Mouse (Mus musculus) testis, adult 2 months (tissue): ENCODE results near the gene Ldha.
"Not testable (repeated sequence)": the region's sequence is repeated elsewhere in the genome, so short reads cannot be mapped to it uniquely, and the experiment has no call there.

Source experiments
- CTCF ChIP-seq: fragments of 200-500 bp; IDR thresholded peaks from 2 replicates; pipeline ENCODE4 v1.5.1; 2012; ENCODE audit warnings: low read depth, mild to moderate bottlenecking, inconsistent platforms, low read length, moderate library complexity; ENCODE audit not compliant: control insufficient read depth, insufficient read depth, insufficient replicate concordance
- POLR2A ChIP-seq: fragments of 200-500 bp; IDR thresholded peaks from 2 replicates; pipeline ENCODE4 v1.6.1; 2012; ENCODE audit warnings: low read depth, mild to moderate bottlenecking, inconsistent platforms, low read length, moderate library complexity; ENCODE audit not compliant: control insufficient read depth

DNA sequence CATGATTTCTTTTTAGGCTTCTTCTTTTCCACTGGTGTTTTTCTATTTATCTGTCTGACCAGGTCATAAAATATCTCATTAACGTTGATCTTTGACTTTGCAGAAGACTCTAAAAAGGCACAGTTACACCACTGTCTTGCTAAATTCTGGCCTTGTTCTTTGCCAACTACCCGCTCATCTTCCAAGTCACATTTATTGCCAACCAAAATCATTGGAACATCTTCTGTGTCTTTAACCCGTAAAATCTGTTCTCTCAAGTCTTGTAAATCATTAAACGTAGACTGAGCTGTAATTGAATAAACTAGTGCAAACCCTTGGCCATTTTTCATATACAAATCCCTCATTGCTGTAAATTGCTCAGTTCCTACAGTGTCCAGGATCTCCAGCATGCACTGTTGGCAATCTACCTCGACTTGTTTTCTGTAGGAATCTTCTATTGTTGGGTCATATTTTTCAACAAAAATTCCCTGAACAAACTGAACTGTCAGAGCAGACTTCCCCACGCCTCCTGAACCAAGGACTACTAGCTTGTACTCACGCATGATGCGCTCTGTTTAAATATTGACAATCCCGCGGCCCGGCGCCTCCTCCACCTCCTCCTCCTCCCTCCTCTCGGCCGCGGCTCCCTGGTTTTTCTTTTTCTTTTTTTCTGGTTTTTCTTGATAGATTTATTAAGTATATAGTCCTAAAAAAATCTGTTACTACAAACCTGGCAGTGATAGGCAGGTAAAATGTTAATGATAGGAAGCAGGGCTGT is 20.2 kb upstream of the Ldha start:
- not testable (repeated sequence) for TF ChIP-seq POLR2A, CTCF
